Mouse (Mus musculus): ENCODE measurements at regions not wholly inside any gene's neighbourhood (a gene's known extent, or its start where the extent isn't known, plus 50 kb on each side); places are given as distances from the start of the nearest gene placed in this dataset.

DNA sequence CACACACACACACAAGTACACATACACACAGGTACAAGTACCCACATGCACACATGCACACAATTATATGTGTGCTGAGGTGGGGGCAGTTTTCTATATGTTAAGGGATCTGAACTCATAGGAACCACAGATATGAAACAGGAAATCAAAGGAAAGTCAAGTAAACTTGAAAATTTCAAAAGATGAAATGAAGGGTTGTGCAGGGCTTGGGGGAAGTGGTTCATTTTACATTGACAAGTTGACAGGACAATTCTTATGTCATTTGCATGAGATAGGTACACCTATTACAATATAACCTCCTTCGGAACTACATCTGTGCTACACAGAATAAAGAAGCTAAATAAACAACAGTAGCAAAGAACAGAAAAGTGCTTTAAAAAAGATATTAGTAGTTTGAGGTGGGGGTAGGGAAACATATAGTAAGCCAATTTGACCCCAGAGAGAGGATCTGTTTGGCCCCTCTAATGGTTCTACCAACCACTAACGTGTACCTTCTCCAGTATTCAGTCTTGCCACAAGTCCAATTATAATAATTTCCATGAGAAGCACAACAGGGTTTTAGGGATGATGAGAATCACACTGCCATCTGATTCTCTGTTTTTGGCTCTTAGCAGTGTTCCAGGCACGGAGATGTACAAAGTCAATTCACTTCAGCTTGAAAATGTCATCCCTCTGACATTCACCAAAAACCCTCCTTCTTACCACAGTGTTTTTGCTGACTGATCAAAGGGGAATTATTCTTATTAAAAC lies 51.7 kb upstream of the Lin7a start:
- no peak for TF ChIP-seq CTCF (IDR thresholded peaks at IDR 0.05)
- no peak for DNase-seq
- Histone ChIP-seq H3K27ac (no peak overlapping the region), H3K4me3 (no peak overlapping the region)
- intact Hi-C loops (cut with DNase I), result no loop called here

GRCm38 (mm10) chr10:107220501-107220900 lies 51.0 kb upstream of the Lin7a start:
- Histone ChIP-seq H3K27ac (no peak overlapping the region), H3K4me3 (no peak overlapping the region)
- DNase-seq, result no peak
- intact Hi-C loops (cut with DNase I), result no loop called here
- TF ChIP-seq CTCF (IDR thresholded peaks at IDR 0.05), result no peak

DNA sequence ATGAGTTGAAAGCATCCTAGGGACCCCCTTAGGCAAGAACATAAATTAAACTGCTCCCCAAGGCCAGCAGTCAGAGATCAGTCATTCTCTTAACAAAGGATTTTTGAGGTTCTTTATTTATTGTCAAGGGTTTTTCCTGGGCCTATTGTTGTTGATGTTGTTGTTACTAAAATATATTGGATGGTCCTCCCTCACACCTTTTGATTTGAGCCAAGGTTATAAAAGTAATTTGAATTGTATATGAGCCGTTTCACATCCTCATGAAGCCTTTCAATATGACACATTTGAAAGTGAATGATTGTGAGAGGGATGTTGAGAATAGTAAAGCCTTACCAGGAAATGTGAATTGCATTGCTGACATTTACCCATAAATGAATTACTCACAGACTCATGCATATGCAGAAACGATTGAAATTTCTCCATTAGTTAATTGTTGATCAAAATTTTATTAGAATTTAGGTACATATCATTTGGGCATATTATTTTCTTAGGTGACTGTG lies 50.3 kb upstream of the Lin7a start:
- no peak overlapping the region for H3K4me3 ChIP-seq
- H3K27ac ChIP-seq, result no peak overlapping the region
- DNase-seq, result no peak
- TF ChIP-seq CTCF (IDR thresholded peaks at IDR 0.05), result no peak
- intact Hi-C loops (cut with DNase I), result no loop called here
